Mouse (Mus musculus) CH12.LX (cell line): Measurements from ENCODE around the gene Apmap.

Experiments
- CTCF ChIP-seq, 2 experiments: IDR thresholded peaks in 1 of 2; conservative IDR thresholded peaks in 1 of 2; 2 replicates each; pipeline ENCODE4 v1.5.1; 2011 to 2012; ENCODE audit warnings: low read depth in 2 of 2, low read length in 2 of 2, improper control_type of control experiment in 1 of 2, inconsistent platforms in 1 of 2, mild to moderate bottlenecking in 1 of 2, moderate library complexity in 1 of 2
- POLR2A ChIP-seq: IDR thresholded peaks from 2 replicates; pipeline ENCODE4 v1.6.1; 2011; ENCODE audit warnings: low read depth, mild to moderate bottlenecking, improper control_type of control experiment, low read length

DNA sequence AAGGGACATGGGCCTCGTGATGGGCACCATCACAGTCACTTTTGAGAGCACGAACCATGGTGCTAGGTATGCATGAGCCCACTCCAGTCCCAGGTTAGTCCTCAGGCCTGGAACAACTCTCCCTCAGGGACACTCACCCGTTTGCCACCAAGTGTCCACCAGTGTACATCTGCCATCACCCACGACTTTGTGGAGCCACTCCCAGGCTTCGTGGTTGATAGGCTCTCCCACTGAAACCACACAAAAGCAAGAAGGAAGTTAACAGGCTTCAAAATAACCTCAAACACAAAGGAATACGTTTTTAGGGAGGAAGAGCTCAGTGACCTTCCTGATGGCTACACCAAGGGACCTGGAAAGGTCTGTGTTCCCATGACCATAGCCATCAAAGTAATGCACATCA is 18.8 kb upstream of the Apmap start:
- no peak for TF ChIP-seq CTCF (conservative IDR thresholded peaks at IDR 0.05 in 1 of 2, IDR thresholded peaks at IDR 0.05 in 1 of 2; ENCODE audit: low read depth in 2 of 2, low read length in 2 of 2)
- no peak for TF ChIP-seq POLR2A
